Mouse (Mus musculus): ENCODE data around the gene Ccdc141.

GRCm38 (mm10) chr2:77039683-77040082 lies 130.8 kb downstream of the Ccdc141 start:
- TF ChIP-seq TCF12 (IDR thresholded peaks at IDR 0.05; ENCODE audit: insufficient read depth, poor library complexity, severe bottlenecking) (no peak), MAX (IDR thresholded peaks at IDR 0.05; ENCODE audit: low read depth) (no peak), POLR2A (IDR thresholded peaks at IDR 0.05; ENCODE audit: insufficient read length, low read depth) (no peak), E2F4 (IDR thresholded peaks at IDR 0.05; ENCODE audit: insufficient read depth) (no peak)

Measured in myocyte (in vitro differentiated cells).